Mouse (Mus musculus) C2C12 (cell line): ENCODE data around the gene Arhgef17. TPM values are rescaled to one million over a fixed set of nuclear protein-coding genes. Genes with fewer than 3 reads are reported as not detected.
A peak's percentile ranks its signal among the peaks of the same experiment; 100 is the strongest.

ENCODE experiments used
- H3K27me3 ChIP-seq: one replicate; pipeline ENCODE4 v1.6.1; 2011; ENCODE audit not compliant: control insufficient read depth, insufficient read depth, insufficient read length
- H3K36me3 ChIP-seq: one replicate; pipeline ENCODE4 v1.6.1; 2011; ENCODE audit not compliant: control insufficient read depth, insufficient read depth
- H3K4me3 ChIP-seq: one replicate; pipeline ENCODE4 v1.5.1; 2011; ENCODE audit warnings: mild to moderate bottlenecking, control low read depth; ENCODE audit not compliant: poor library complexity, insufficient read depth, severe bottlenecking
- H3K79me2 ChIP-seq: one replicate; pipeline ENCODE4 v1.6.1; 2011; ENCODE audit not compliant: control insufficient read depth, insufficient read depth
- H3K79me3 ChIP-seq: one replicate; pipeline ENCODE4 v1.6.1; 2011; ENCODE audit warnings: low read depth, control low read depth
- H3ac ChIP-seq: one replicate; pipeline ENCODE3; 2011; ENCODE audit warnings: low read depth; ENCODE audit not compliant: control insufficient read depth, insufficient read length
- CEBPB ChIP-seq: IDR thresholded peaks from one replicate; pipeline ENCODE4 v1.6.1; 2011; ENCODE audit warnings: low read depth, mild to moderate bottlenecking, control low read depth, moderate library complexity
- CTCF ChIP-seq: IDR thresholded peaks from one replicate; pipeline ENCODE4 v1.5.1; 2011; ENCODE audit not compliant: control insufficient read depth, insufficient read depth, insufficient read length
- FOSL1 ChIP-seq: IDR thresholded peaks from one replicate; pipeline ENCODE4 v1.8.0; 2011; ENCODE audit warnings: mild to moderate bottlenecking, low read length; ENCODE audit not compliant: poor library complexity, insufficient read depth, severe bottlenecking
- MAX ChIP-seq: IDR thresholded peaks from one replicate; pipeline ENCODE4 v1.6.1; 2011; ENCODE audit warnings: mild to moderate bottlenecking, control low read depth
- MYOD1 ChIP-seq: IDR thresholded peaks from one replicate; pipeline ENCODE4 v1.6.1; 2011; ENCODE audit warnings: low read depth; ENCODE audit not compliant: control insufficient read depth, insufficient read length
- MYOG ChIP-seq: IDR thresholded peaks from one replicate; pipeline ENCODE4 v1.6.1; 2011; ENCODE audit not compliant: control insufficient read depth, insufficient read length; ENCODE audit errors: extremely low read depth
- USF1 ChIP-seq: IDR thresholded peaks from one replicate; pipeline ENCODE4 v1.6.1; 2011; ENCODE audit warnings: low read depth, mild to moderate bottlenecking, control low read depth, moderate library complexity
- microRNA-seq: library from miRNA; unstranded; fragments of <30 nt; microRNA quantifications from one replicate; pipeline ENCODE4, GENCODE M21; 2019; ENCODE audit warnings: borderline microRNAs expressed
- polyA plus RNA-seq: library from polyadenylated mRNA; unstranded; fragments of >200 nt; fragmentation: generic; extraction: Trizol; gene quantifications from one replicate; pipeline ENCODE4 v1.2.1, GENCODE M21; 2012; ENCODE audit warnings: missing spikeins

Gene Arhgef17
- polyA plus RNA-seq, 1 experiment: 35.4 TPM

DNA sequence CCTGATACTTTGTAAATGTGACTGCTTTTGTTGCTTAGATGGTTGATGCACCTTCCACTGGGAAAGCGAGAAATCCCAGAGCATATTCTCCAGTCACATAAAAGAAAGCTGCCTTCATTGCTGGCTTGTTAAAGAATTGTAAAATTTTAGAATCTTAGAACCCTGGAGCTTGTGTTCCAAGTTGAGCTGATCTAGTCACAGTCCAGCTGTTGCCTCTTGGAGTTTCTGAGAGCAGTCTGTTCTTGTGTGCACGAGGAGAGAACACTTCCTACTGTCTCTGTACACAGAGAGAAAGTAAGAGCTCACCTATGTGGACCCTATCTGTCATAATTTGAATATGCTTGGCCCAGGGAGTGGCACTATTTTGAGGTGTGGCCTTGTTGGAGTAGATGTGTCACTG is 103.4 kb downstream of the Arhgef17 start:
- Histone ChIP-seq H3K36me3 (no peaks in the 10 kb centered on the region), H3K4me3 (no peak overlapping the region), H3K79me2 (no peaks in the 10 kb centered on the region), H3K79me3 (no peaks in the 10 kb centered on the region), H3ac (no peak overlapping the region), H3K27me3 (no peaks in the 10 kb centered on the region)
- no peak for TF ChIP-seq USF1
- TF ChIP-seq MYOG: no peak
- no peak for TF ChIP-seq MYOD1
- no peak for TF ChIP-seq FOSL1
- no peak for TF ChIP-seq CTCF
- TF ChIP-seq MAX: no peak
- TF ChIP-seq CEBPB: no peak

DNA sequence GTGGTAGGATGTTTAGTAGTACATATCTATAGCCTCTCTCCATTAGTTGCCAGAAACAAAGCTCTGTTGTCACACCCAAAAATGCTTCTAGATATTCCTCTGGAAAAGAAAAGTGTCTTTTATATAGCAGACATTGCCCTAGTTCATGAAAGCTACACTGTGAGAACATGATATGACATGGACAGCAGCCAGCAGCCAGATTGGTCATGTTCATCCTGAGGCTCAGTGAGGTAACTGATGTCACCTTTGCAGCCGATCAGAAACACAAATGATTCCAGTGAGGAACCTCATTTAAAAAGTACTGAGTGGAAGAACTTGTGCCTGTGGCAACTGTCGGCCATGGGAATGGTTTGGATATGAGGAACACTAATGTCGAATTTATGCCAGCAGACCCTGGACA is 107.2 kb downstream of the Arhgef17 start:
- Histone ChIP-seq H3K79me3 (no peaks in the 10 kb centered on the region), H3K36me3 (no peaks in the 10 kb centered on the region), H3ac (no peak overlapping the region), H3K4me3 (no peak overlapping the region), H3K79me2 (no peaks in the 10 kb centered on the region), H3K27me3 (no peaks in the 10 kb centered on the region)
- TF ChIP-seq FOSL1: no peak
- no peak for TF ChIP-seq CTCF
- no peak for TF ChIP-seq MYOG
- TF ChIP-seq MAX: no peak
- no peak for TF ChIP-seq MYOD1
- TF ChIP-seq CEBPB: no peak
- TF ChIP-seq USF1: no peak

Small RNAs within 50 kb of the gene (microRNA-seq; reads per million reads assigned to microRNA genes)
- 122 reads per million, percentile 75 among the genes with 10 or more reads in this experiment for gene Mir3102

Other genes with a start within 250 kb of the Arhgef17 start
- gene Fam168a, start 225.5 kb downstream of the Arhgef17 start, polyA plus RNA-seq: 30.5 TPM
- 23.7 TPM for gene Relt, start 68.7 kb downstream of the Arhgef17 start, polyA plus RNA-seq
- gene P2ry6, start 42.5 kb upstream of the Arhgef17 start, polyA plus RNA-seq: 0.04 TPM
- gene P2ry2, start 80.8 kb upstream of the Arhgef17 start, polyA plus RNA-seq: 4.5 TPM
- gene Fchsd2, start 160.8 kb upstream of the Arhgef17 start, polyA plus RNA-seq: 2.4 TPM